Mouse (Mus musculus): ENCODE data around the gene Erbin. TPM values are rescaled to one million over a fixed set of nuclear protein-coding genes. Genes with fewer than 3 reads are reported as not detected.

The Erbin gene
- polyA plus RNA-seq, 1 experiment from 2014 or later: 12.9 TPM

DNA sequence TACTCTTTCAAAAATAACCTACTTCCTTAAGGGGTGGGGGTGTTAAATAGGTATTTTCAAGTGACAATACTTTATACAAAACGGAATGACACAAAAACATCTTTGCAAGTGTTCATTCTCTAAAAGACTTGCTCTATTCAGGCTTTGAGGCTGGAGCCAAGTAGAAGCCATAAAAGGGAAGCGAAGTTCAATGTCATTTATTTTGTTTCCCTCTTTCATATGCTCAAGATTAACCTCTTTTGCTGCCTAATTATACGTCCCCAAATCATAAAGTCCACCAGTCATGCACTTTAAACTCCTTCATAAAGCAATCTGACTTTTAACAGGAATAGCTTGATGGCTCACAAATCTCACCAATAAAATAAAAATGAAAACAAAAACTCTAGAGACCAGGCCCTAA is 1.9 kb downstream of the Erbin start:
- ATAC-seq: no peak
- Histone ChIP-seq H3K9me3 (ENCODE audit: control insufficient read depth, low read length) (no peaks in the 10 kb centered on the region), H3K4me3 (ENCODE audit: low read length) (peak overlapping the region; percentile 43), H3K4me1 (ENCODE audit: control insufficient read depth, insufficient read depth, low read length) (peaks cover 15% of the 10 kb centered on the region), H3K36me3 (ENCODE audit: control insufficient read depth, insufficient read depth, low read length) (no peaks in the 10 kb centered on the region), H3K4me2 (ENCODE audit: low read depth, low read length) (peak overlapping the region; percentile 57), H3K27ac (ENCODE audit: low read length) (no peak overlapping the region), H3K27me3 (replicated peaks; ENCODE audit: control insufficient read depth, insufficient read depth, low read length) (no peaks in the 10 kb centered on the region), H3K9ac (ENCODE audit: low read depth, low read length) (peak overlapping the region; percentile 45; the same call in 1 of the 2 replicates)
- WGBS: 4% methylated on average over 3 of the region's 3 CpGs

DNA sequence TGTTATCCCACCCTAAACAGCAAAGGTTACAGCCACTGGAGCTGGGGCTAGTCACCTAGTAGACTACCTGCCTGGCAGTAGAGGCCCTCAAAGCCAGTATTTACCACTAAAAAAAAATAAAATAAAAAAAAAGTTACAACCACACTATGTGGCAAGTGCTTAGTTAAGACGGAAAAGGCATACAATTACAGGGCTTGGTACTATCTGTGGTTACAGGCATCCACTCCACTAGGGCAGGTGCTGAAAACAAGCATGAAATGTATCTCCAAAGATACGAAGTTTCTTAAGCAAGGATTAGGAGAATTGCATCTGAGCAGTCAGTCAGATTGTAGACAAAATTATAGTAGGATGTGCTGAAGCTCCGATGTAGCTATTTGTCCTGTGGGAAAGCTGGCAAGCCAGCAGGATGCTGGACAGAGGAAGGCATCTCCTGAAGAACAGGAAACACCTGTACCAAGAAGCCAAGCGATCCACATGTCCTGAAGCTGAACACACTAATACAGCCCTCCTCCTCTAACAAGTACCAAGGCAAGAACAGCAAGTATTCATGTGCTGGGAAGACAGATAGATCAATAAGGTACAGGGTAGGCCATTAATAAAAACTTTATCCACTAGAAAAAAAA is 6.1 kb downstream of the Erbin start:
- Histone ChIP-seq H3K9ac (ENCODE audit: low read depth, low read length) (no peak overlapping the region), H3K4me1 (ENCODE audit: control insufficient read depth, insufficient read depth, low read length) (peaks cover 17% of the 10 kb centered on the region), H3K27me3 (replicated peaks; ENCODE audit: control insufficient read depth, insufficient read depth, low read length) (no peaks in the 10 kb centered on the region), H3K9me3 (ENCODE audit: control insufficient read depth, low read length) (no peaks in the 10 kb centered on the region), H3K4me2 (ENCODE audit: low read depth, low read length) (no peak overlapping the region), H3K4me3 (ENCODE audit: low read length) (no peak overlapping the region), H3K27ac (ENCODE audit: low read length) (no peak overlapping the region), H3K36me3 (ENCODE audit: control insufficient read depth, insufficient read depth, low read length) (no peaks in the 10 kb centered on the region)
- ATAC-seq: no peak
- 82% methylated on average over 4 of the region's 4 CpGs for WGBS

DNA sequence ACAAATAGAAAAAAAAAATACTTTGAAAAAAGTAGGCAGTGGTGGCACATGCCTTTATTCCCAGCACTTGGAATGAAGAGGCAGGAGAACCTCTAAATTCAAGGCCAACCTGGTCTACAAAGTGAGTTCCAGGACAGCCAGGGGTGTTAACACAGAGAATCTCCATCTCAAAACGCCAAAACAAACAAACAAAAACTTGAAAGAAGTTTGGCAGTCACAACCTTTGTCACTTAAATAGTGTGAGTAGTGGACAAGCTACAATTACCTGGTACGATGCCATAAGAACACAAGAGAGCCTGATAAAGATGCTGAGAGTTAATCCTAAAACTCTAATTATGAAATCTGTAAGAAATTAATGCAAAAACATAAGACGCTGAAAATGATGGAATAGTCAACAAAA is 8.0 kb downstream of the Erbin start:
- no peak for ATAC-seq
- Histone ChIP-seq H3K36me3 (ENCODE audit: control insufficient read depth, insufficient read depth, low read length) (no peaks in the 10 kb centered on the region), H3K9ac (ENCODE audit: low read depth, low read length) (no peak overlapping the region), H3K4me1 (ENCODE audit: control insufficient read depth, insufficient read depth, low read length) (peaks cover 17% of the 10 kb centered on the region), H3K27me3 (replicated peaks; ENCODE audit: control insufficient read depth, insufficient read depth, low read length) (no peaks in the 10 kb centered on the region), H3K27ac (ENCODE audit: low read length) (no peak overlapping the region), H3K9me3 (ENCODE audit: control insufficient read depth, low read length) (no peaks in the 10 kb centered on the region), H3K4me3 (ENCODE audit: low read length) (no peak overlapping the region), H3K4me2 (ENCODE audit: low read depth, low read length) (no peak overlapping the region)
- whole genome bisulfite sequencing: 77% methylated on average over 3 of the region's 3 CpGs

DNA sequence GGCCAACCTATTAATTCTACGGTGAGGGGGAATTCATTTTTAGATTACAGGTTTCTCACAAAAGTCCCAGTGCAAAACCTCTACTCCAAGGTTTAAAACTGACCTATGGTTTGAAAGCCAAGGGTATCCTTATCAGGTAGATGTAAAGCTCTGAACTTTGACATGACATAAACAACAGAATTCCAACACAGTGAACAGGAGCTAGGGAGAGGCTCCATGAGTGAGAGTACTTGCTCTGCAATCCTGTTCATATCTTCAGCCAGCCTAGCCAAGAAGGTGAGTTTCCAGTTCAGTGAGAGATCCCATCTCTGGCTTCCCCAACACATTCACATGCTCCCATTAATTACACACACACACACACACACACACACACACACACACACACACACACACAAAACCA is 9.7 kb downstream of the Erbin start:
- H3K9ac ChIP-seq (ENCODE audit: low read depth, low read length): no peak overlapping the region
- WGBS: 80% methylated on average over 1 of the region's 1 CpGs
- H3K4me2 ChIP-seq (ENCODE audit: low read depth, low read length): no peak overlapping the region; the same call in 1 of the 2 replicates
- H3K27me3 ChIP-seq (replicated peaks; ENCODE audit: control insufficient read depth, insufficient read depth, low read length): no peaks in the 10 kb centered on the region
- ATAC-seq: peak; percentile 86
- H3K4me1 ChIP-seq (ENCODE audit: control insufficient read depth, insufficient read depth, low read length): peaks cover 10% of the 10 kb centered on the region; the same call in 1 of the 2 replicates
- no peaks in the 10 kb centered on the region for H3K9me3 ChIP-seq (ENCODE audit: control insufficient read depth, low read length)
- H3K27ac ChIP-seq (ENCODE audit: low read length): no peak overlapping the region
- H3K36me3 ChIP-seq (ENCODE audit: control insufficient read depth, insufficient read depth, low read length): no peaks in the 10 kb centered on the region
- H3K4me3 ChIP-seq (ENCODE audit: low read length): no peak overlapping the region

DNA sequence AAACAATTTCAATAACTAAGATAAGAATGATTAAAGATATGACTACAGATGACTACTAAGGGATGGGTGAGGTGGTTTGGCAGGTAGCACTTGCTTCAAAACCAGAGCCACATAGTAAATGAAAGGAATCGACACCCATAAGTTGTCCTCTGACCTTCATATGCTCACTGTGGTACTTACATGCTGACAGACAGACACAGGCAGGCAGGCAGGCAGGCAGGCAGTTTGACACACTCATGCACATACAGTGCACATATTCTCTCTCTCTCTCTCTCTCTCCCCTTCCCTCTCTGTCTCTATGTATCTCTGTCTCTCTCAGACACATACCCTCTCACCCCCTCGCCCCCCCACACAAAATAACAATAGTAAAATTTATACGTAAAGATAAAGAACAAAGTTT is 10.4 kb downstream of the Erbin start:
- peaks cover 10% of the 10 kb centered on the region; the same call in 1 of the 2 replicates for H3K4me1 ChIP-seq (ENCODE audit: control insufficient read depth, insufficient read depth, low read length)

DNA sequence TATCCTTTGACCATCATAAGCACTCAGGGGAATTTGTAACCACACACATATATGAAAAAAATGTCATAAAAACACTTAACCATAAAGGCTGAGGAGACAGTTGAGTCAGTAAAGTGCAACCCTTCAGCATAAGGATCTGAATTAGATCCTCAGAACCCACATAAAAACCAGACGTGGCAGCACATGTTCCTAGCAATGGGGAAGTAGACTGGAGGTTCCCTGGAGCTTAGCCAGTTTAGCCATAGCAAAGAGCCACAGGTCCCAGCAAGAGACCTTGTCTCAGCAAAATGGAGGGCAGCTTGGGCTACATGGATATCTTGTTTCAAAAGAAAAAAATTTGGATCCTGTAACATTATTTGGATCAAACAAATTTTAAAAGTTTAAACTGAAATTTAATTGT is 20.3 kb downstream of the Erbin start:
- WGBS: 94% methylated on average over 1 of the region's 1 CpGs
- ATAC-seq: no peak
- H3K9ac ChIP-seq (ENCODE audit: low read depth, low read length): no peak overlapping the region
- no peaks in the 10 kb centered on the region for H3K36me3 ChIP-seq (ENCODE audit: control insufficient read depth, insufficient read depth, low read length)
- H3K4me2 ChIP-seq (ENCODE audit: low read depth, low read length): no peak overlapping the region
- no peaks in the 10 kb centered on the region for H3K9me3 ChIP-seq (ENCODE audit: control insufficient read depth, low read length)
- no peaks in the 10 kb centered on the region for H3K27me3 ChIP-seq (replicated peaks; ENCODE audit: control insufficient read depth, insufficient read depth, low read length)
- no peak overlapping the region for H3K4me3 ChIP-seq (ENCODE audit: low read length)
- no peak overlapping the region for H3K27ac ChIP-seq (ENCODE audit: low read length)
- no peaks in the 10 kb centered on the region for H3K4me1 ChIP-seq (ENCODE audit: control insufficient read depth, insufficient read depth, low read length)

More for the DNA sequence above, 10.4 kb downstream of the Erbin start:
- Histone ChIP-seq H3K9me3 (ENCODE audit: control insufficient read depth, low read length) (no peaks in the 10 kb centered on the region), H3K27me3 (replicated peaks; ENCODE audit: control insufficient read depth, insufficient read depth, low read length) (no peaks in the 10 kb centered on the region), H3K36me3 (ENCODE audit: control insufficient read depth, insufficient read depth, low read length) (no peaks in the 10 kb centered on the region), H3K9ac (ENCODE audit: low read depth, low read length) (no peak overlapping the region), H3K27ac (ENCODE audit: low read length) (no peak overlapping the region), H3K4me2 (ENCODE audit: low read depth, low read length) (no peak overlapping the region), H3K4me3 (ENCODE audit: low read length) (no peak overlapping the region)
- ATAC-seq: peak; percentile 53; the same call in 1 of the 2 replicates
- 61% methylated on average over 3 of the region's 3 CpGs for WGBS

DNA sequence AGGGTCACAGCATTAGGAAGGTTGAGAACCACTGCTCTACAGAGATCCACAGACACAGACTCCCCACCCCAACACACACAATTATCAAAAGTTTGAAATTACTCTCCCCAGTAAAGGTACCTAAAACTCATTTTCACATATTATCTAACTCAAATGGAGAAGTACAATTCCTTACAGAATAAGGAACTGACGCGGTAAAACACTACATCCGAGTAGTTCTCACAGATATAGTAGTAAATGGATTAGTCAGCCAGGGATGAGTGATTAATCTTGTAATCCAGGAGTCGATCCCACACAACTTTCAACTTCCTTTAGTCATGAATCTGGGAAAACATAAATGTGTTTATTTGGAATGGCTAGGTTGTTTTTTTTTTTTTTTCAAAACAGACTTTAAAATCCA is 22.7 kb downstream of the Erbin start:
- Histone ChIP-seq H3K9me3 (ENCODE audit: control insufficient read depth, low read length) (no peaks in the 10 kb centered on the region), H3K9ac (ENCODE audit: low read depth, low read length) (no peak overlapping the region), H3K27ac (ENCODE audit: low read length) (no peak overlapping the region), H3K4me1 (ENCODE audit: control insufficient read depth, insufficient read depth, low read length) (no peaks in the 10 kb centered on the region; the same call in 1 of the 2 replicates), H3K4me2 (ENCODE audit: low read depth, low read length) (no peak overlapping the region), H3K4me3 (ENCODE audit: low read length) (no peak overlapping the region), H3K36me3 (ENCODE audit: control insufficient read depth, insufficient read depth, low read length) (no peaks in the 10 kb centered on the region), H3K27me3 (replicated peaks; ENCODE audit: control insufficient read depth, insufficient read depth, low read length) (no peaks in the 10 kb centered on the region)
- no peak for ATAC-seq
- 92% methylated on average over 4 of the region's 4 CpGs for WGBS

DNA sequence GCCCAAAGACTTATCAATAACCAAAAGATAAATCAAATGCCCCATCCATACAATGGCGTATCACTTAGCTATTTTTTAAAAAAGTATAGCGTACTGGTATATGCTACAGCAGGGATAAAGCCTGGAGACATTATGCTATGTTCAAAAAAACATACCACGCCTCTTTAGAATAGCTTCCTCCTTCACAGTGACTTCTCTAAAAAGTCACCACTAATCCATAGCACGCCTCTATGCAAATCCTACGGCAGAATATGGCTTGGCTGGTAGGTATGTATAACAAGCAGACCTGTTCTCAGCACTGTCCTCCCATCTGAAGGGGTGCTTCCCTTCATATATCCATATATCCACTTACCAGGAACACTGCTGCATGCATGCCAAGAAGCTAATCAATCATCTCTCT is 27.2 kb downstream of the Erbin start:
- Histone ChIP-seq H3K27ac (ENCODE audit: low read length) (no peak overlapping the region), H3K9ac (ENCODE audit: low read depth, low read length) (no peak overlapping the region), H3K9me3 (ENCODE audit: control insufficient read depth, low read length) (no peaks in the 10 kb centered on the region), H3K4me1 (ENCODE audit: control insufficient read depth, insufficient read depth, low read length) (peaks cover 4% of the 10 kb centered on the region; the same call in 1 of the 2 replicates), H3K4me3 (ENCODE audit: low read length) (no peak overlapping the region), H3K4me2 (ENCODE audit: low read depth, low read length) (no peak overlapping the region), H3K36me3 (ENCODE audit: control insufficient read depth, insufficient read depth, low read length) (no peaks in the 10 kb centered on the region), H3K27me3 (replicated peaks; ENCODE audit: control insufficient read depth, insufficient read depth, low read length) (no peaks in the 10 kb centered on the region)
- 94% methylated on average over 5 of the region's 5 CpGs for WGBS
- ATAC-seq: no peak

DNA sequence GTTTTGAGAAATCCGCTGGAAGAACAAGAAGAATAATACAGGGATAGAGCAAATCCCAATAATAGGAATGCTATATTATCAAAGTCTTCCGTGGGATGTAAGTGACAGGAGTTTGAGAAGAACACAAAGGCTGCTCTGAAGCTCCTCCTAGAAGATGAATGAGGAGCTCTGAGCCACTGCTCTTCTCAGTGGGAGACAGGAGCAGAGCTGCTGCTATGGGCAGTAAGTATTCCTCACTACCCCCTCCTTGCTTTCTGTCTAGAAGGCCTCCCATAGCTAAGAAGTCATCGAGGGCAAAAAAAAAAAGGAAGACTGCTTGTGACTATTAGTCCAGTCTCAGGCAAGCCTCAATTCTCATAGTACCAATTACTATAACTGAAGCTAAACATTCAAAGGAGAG is 30.3 kb downstream of the Erbin start:
- ATAC-seq: no peak
- Histone ChIP-seq H3K4me2 (ENCODE audit: low read depth, low read length) (no peak overlapping the region), H3K4me3 (ENCODE audit: low read length) (no peak overlapping the region), H3K27me3 (replicated peaks; ENCODE audit: control insufficient read depth, insufficient read depth, low read length) (no peaks in the 10 kb centered on the region), H3K36me3 (ENCODE audit: control insufficient read depth, insufficient read depth, low read length) (no peaks in the 10 kb centered on the region), H3K4me1 (ENCODE audit: control insufficient read depth, insufficient read depth, low read length) (peaks cover 4% of the 10 kb centered on the region; the same call in 1 of the 2 replicates), H3K27ac (ENCODE audit: low read length) (no peak overlapping the region), H3K9me3 (ENCODE audit: control insufficient read depth, low read length) (no peaks in the 10 kb centered on the region), H3K9ac (ENCODE audit: low read depth, low read length) (no peak overlapping the region)
- 56% methylated on average over 3 of the region's 3 CpGs for WGBS

DNA sequence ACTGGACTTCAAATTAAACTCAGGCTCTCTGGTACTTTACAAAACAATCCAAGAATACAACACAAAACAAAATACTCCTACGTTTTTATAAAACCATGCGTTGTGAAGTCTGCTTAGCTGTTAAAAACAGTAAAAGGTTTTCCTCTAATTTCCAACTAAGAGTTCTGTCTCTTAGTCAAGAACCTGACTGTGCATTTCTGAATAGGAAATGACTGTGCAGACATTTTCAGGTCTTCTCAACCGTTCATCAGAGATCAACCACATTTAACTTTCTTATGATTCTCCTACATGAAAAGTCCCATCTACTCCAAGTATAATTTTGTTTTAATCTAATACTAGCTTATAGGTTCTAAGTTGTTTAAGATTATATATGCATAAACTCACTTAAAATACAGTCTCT is 33.8 kb downstream of the Erbin start:
- H3K27me3 ChIP-seq (replicated peaks; ENCODE audit: control insufficient read depth, insufficient read depth, low read length): no peaks in the 10 kb centered on the region
- ATAC-seq: no peak
- 88% methylated on average over 3 of the region's 3 CpGs for WGBS

More for the DNA sequence above, 33.8 kb downstream of the Erbin start:
- Histone ChIP-seq H3K9me3 (ENCODE audit: control insufficient read depth, low read length) (no peaks in the 10 kb centered on the region), H3K9ac (ENCODE audit: low read depth, low read length) (no peak overlapping the region), H3K4me3 (ENCODE audit: low read length) (no peak overlapping the region), H3K4me2 (ENCODE audit: low read depth, low read length) (no peak overlapping the region), H3K4me1 (ENCODE audit: control insufficient read depth, insufficient read depth, low read length) (peaks cover 4% of the 10 kb centered on the region; the same call in 1 of the 2 replicates), H3K27ac (ENCODE audit: low read length) (no peak overlapping the region), H3K36me3 (ENCODE audit: control insufficient read depth, insufficient read depth, low read length) (no peaks in the 10 kb centered on the region)
